ENCODE assay signal across 19 mouse cellular contexts in the genomic region with DNA sequence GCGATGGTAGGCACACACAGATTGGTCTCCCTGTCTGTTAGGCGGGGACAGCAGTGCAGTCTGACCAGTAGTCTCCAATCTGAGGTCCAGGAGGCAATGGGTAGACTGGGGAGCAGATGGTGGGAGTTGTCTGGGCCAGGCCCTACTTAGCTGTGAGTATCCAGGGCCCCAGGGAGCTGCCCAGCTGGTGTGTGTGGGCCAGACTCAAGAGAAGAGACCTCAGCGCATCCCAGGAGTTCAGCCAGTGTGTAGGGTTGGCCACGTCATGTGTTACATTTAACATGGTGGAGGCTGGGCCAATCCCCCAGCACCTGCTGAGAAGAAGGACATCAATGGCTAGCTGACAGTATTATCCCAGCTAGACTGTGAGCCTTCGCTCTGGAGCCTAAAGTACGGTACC. TPM values are rescaled to one million over a fixed set of nuclear protein-coding genes. Genes with fewer than 3 reads are reported as not detected.
DNase-seq lines count a peak whose midpoint lies in the region; ATAC-seq lines count a peak whose summit lies in the region.
"Had no signal": no experiment of that assay in that cellular context is flagged by ENCODE, and none has a peak within 500 bp of the region (broad histone marks: within the 10 kb centered on the region; RNA-seq: fewer than 3 reads in every experiment).

No protein-coding gene starts in this region.

- H3K4me2 ChIP-seq in hindbrain, embryonic 13.5 days = no peak overlapping the region
- H3K4me2 ChIP-seq in liver, embryonic 12.5 days = no peak overlapping the region
- no peak overlapping the region for H3K4me2 ChIP-seq in liver, embryonic 11.5 days
- no peak overlapping the region for H3K4me2 ChIP-seq in liver, embryonic 16.5 days (ENCODE audit: low read depth, low read length)
- H3K4me2 ChIP-seq: embryonic facial prominence, embryonic 15.5 days; hindbrain, embryonic 15.5 days had no signal

- H3K4me1 ChIP-seq in hindbrain, embryonic 10.5 days (replicated peaks) = peaks cover 55% of the 10 kb centered on the region
- H3K4me1 ChIP-seq in hindbrain, embryonic 13.5 days (replicated peaks) = peaks cover 20% of the 10 kb centered on the region; the same call in 1 of the 2 replicates
- peaks cover 68% of the 10 kb centered on the region for H3K4me1 ChIP-seq in liver, embryonic 12.5 days
- H3K4me1 ChIP-seq in liver, embryonic 11.5 days (replicated peaks; ENCODE audit: control insufficient read depth, insufficient read depth, low read length) = peaks cover 38% of the 10 kb centered on the region
- peaks cover 36% of the 10 kb centered on the region for H3K4me1 ChIP-seq in liver, embryonic 16.5 days (ENCODE audit: control insufficient read depth, low read depth, low read length)
- H3K4me1 ChIP-seq: hindbrain, embryonic 15.5 days had no signal

- no peaks in the 10 kb centered on the region for H3K27me3 ChIP-seq in hindbrain, embryonic 10.5 days (ENCODE audit: insufficient read depth, poor library complexity, severe bottlenecking)
- no peaks in the 10 kb centered on the region for H3K27me3 ChIP-seq in hindbrain, embryonic 13.5 days
- H3K27me3 ChIP-seq in liver, embryonic 12.5 days (replicated peaks) = no peaks in the 10 kb centered on the region
- H3K27me3 ChIP-seq in liver, embryonic 11.5 days (replicated peaks; ENCODE audit: control insufficient read depth, insufficient read depth, low read length) = no peaks in the 10 kb centered on the region
- no peaks in the 10 kb centered on the region for H3K27me3 ChIP-seq in liver, embryonic 16.5 days (ENCODE audit: control insufficient read depth, insufficient read depth, low read depth, low read length)
- H3K27me3 ChIP-seq: embryonic facial prominence, embryonic 15.5 days; hindbrain, embryonic 15.5 days had no signal

- 0 out of 2 replicates have a peak, but pooled peaks cover 4% of the 10 kb centered on the region for H3K9me3 ChIP-seq in hindbrain, embryonic 10.5 days
- H3K9me3 ChIP-seq in hindbrain, embryonic 13.5 days = no peaks in the 10 kb centered on the region
- no peaks in the 10 kb centered on the region for H3K9me3 ChIP-seq in liver, embryonic 12.5 days (replicated peaks)
- H3K9me3 ChIP-seq in liver, embryonic 11.5 days (ENCODE audit: control insufficient read depth, low read length) = no peaks in the 10 kb centered on the region
- H3K9me3 ChIP-seq in liver, embryonic 16.5 days (replicated peaks; ENCODE audit: control insufficient read depth, low read length) = no peaks in the 10 kb centered on the region
- H3K9me3 ChIP-seq: embryonic facial prominence, embryonic 15.5 days; forebrain, embryonic 10.5 days; hindbrain, embryonic 15.5 days had no signal

- no peak overlapping the region for H3K9ac ChIP-seq in hindbrain, embryonic 13.5 days
- H3K9ac ChIP-seq in liver, embryonic 12.5 days = no peak overlapping the region
- no peak overlapping the region; the same call in 1 of the 2 replicates for H3K9ac ChIP-seq in liver, embryonic 11.5 days (ENCODE audit: low read depth, low read length)
- H3K9ac ChIP-seq in liver, embryonic 16.5 days (ENCODE audit: low read depth, low read length) = no peak overlapping the region
- H3K9ac ChIP-seq: embryonic facial prominence, embryonic 15.5 days; hindbrain, embryonic 15.5 days had no signal

- no peak overlapping the region for H3K4me3 ChIP-seq in hindbrain, embryonic 10.5 days
- no peak overlapping the region for H3K4me3 ChIP-seq in hindbrain, embryonic 13.5 days
- H3K4me3 ChIP-seq in liver, embryonic 12.5 days = no peak overlapping the region
- no peak overlapping the region for H3K4me3 ChIP-seq in liver, embryonic 11.5 days (ENCODE audit: low read depth, low read length)
- no peak overlapping the region for H3K4me3 ChIP-seq in liver, embryonic 16.5 days (ENCODE audit: low read depth, low read length)
- H3K4me3 ChIP-seq: embryonic facial prominence, embryonic 15.5 days; erythroblast, embryonic 14.5 days; forebrain, embryonic 10.5 days; hindbrain, embryonic 15.5 days had no signal

- no peak for DNase-seq in hindbrain, embryonic 10.5 days (ENCODE audit: low spot score)
- DNase-seq in liver, embryonic 11.5 days (ENCODE audit: low spot score) = no peak
- DNase-seq in cerebellum, adult 8-10 months = no peak
- DNase-seq: adrenal gland, adult 8-10 months; adrenal gland, postnatal 36 days; cerebellum, adult 2 months; cerebellum, postnatal 14 days; embryo, embryonic 11 days; heart, postnatal 10 days; heart, postnatal 4 days had no signal

- peaks cover 21% of the 10 kb centered on the region; the same call in 1 of the 2 replicates for H3K36me3 ChIP-seq in hindbrain, embryonic 10.5 days
- no peaks in the 10 kb centered on the region for H3K36me3 ChIP-seq in hindbrain, embryonic 13.5 days
- peaks cover 5% of the 10 kb centered on the region; the same call in 1 of the 2 replicates for H3K36me3 ChIP-seq in liver, embryonic 12.5 days
- no peaks in the 10 kb centered on the region for H3K36me3 ChIP-seq in liver, embryonic 11.5 days (ENCODE audit: control insufficient read depth, insufficient read depth, low read length)
- no peaks in the 10 kb centered on the region for H3K36me3 ChIP-seq in liver, embryonic 16.5 days (ENCODE audit: control insufficient read depth, insufficient read depth)
- H3K36me3 ChIP-seq: embryonic facial prominence, embryonic 15.5 days; forebrain, embryonic 10.5 days; hindbrain, embryonic 15.5 days had no signal

- H3K27ac ChIP-seq in hindbrain, embryonic 10.5 days = peak overlapping the region; percentile 25
- no peak overlapping the region for H3K27ac ChIP-seq in hindbrain, embryonic 13.5 days
- peak overlapping the region; percentile 64 for H3K27ac ChIP-seq in liver, embryonic 12.5 days
- H3K27ac ChIP-seq in liver, embryonic 11.5 days (ENCODE audit: low read depth, low read length) = no peak overlapping the region; the same call in 1 of the 2 replicates
- H3K27ac ChIP-seq in liver, embryonic 16.5 days (ENCODE audit: low read length) = 0 out of 2 replicates have a peak overlapping the region, but pooled peaks have one; percentile 37
- H3K27ac ChIP-seq: embryonic facial prominence, embryonic 15.5 days; forebrain, embryonic 10.5 days; hindbrain, embryonic 15.5 days had no signal

- no peak for ATAC-seq in hindbrain, embryonic 13.5 days (ENCODE audit: low FRiP score)
- no peak for ATAC-seq in liver, embryonic 12.5 days
- ATAC-seq in liver, embryonic 11.5 days (replicated peaks; ENCODE audit: low FRiP score) = no peak
- no peak for ATAC-seq in liver, embryonic 16.5 days (ENCODE audit: low read depth)
- ATAC-seq: forebrain, embryonic 14.5 days; inflammation-experienced regulatory T-cells, adult 6 months had no signal

- WGBS in hindbrain, embryonic 10.5 days = 93% methylated on average over 6 of the region's 6 CpGs
- 89% methylated on average over 6 of the region's 6 CpGs for WGBS in hindbrain, embryonic 13.5 days
- WGBS in liver, embryonic 12.5 days (ENCODE audit: insufficient replicate concordance) = 87% methylated on average over 6 of the region's 6 CpGs
- WGBS in liver, embryonic 11.5 days = 94% methylated on average over 6 of the region's 6 CpGs
- WGBS in liver, embryonic 16.5 days (ENCODE audit: insufficient replicate concordance) = 77% methylated on average over 6 of the region's 6 CpGs

RNA-seq across cellular contexts. Expression of a gene that starts 56.9 kb away (rescaled TPM):
- polyA plus RNA-seq in hindbrain, embryonic 10.5 days (2016; fragmentation: Nextera tagmentation; extraction: Ambion mirVana) = 2.7 TPM in 2 replicates
- 2.1 and 2.5 TPM in 2 replicates for polyA plus RNA-seq in hindbrain, embryonic 13.5 days (2015; fragmentation: Nextera tagmentation; extraction: Ambion mirVana)
- polyA plus RNA-seq in liver, embryonic 12.5 days (2016; fragmentation: Nextera tagmentation; extraction: Ambion mirVana) = 1.1 and 1.6 TPM in 2 replicates
- 2.9 and 3.6 TPM in 2 replicates for polyA plus RNA-seq in liver, embryonic 11.5 days (2014; fragmentation: Nextera tagmentation; extraction: Ambion mirVana)
- 0.64 and 0.65 TPM in 2 replicates for polyA plus RNA-seq in liver, embryonic 16.5 days (2015; fragmentation: Nextera tagmentation; extraction: Ambion mirVana)

Comparison
In these comparisons a context has a peak if more than half of its experiments do, and no peak if none do; other contexts are left out.
1. H3K27ac ChIP-seq: peak in hindbrain, embryonic 10.5 days (single experiment), liver, embryonic 12.5 days (single experiment) and liver, embryonic 16.5 days (single experiment); none in hindbrain, embryonic 13.5 days (single experiment) and liver, embryonic 11.5 days (single experiment).